In the genomic region with DNA sequence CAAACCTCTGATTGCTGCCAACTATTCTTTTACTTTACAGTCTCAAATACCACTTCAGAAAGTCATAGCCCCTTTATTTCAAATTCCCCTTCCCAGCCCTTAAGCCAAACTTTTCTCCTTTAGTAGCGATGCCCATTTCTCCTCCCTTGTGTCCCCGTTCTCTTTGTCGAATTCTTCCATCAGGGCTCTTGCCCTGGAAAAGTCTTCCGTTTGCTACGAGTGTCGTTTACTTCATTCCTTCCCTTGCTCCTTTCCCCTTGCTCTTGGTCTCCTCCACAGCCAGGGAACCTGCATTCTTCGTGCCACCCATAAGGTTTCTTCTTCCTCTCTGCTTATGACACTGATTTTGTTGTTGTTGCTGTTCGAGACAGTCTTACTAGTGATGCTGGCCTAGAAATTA, we compare ENCODE assay signal across 8 mouse cellular contexts. TPM values are rescaled to one million over a fixed set of nuclear protein-coding genes. Genes with fewer than 3 reads are reported as not detected.
DNase-seq lines count a peak whose midpoint lies in the region; ATAC-seq and TF ChIP-seq lines count a peak whose summit lies in the region.

No protein-coding gene starts in this region.

- H3K4me3 ChIP-seq in layer of hippocampus, adult 2 months: peak overlapping the region; percentile 97
- peak overlapping the region; percentile 94 for H3K4me3 ChIP-seq in brown adipose tissue, adult 24 weeks (ENCODE audit: insufficient read depth, low read depth, low read length)
- peak overlapping the region; percentile 98 for H3K4me3 ChIP-seq in hindbrain, embryonic 15.5 days
- peak overlapping the region; percentile 99 for H3K4me3 ChIP-seq in myocyte

- H3K9ac ChIP-seq in hindbrain, embryonic 15.5 days: peak overlapping the region; percentile 79

- no peaks in the 10 kb centered on the region for H3K9me3 ChIP-seq in hindbrain, embryonic 15.5 days

- no peak for TF ChIP-seq POLR2A in myocyte (IDR thresholded peaks at IDR 0.05; ENCODE audit: insufficient read length, low read depth)

- H3K27me3 ChIP-seq in hindbrain, embryonic 15.5 days: no peaks in the 10 kb centered on the region
- no peaks in the 10 kb centered on the region for H3K27me3 ChIP-seq in myocyte (ENCODE audit: control insufficient read depth, insufficient read depth, insufficient read length)

- no peak for TF ChIP-seq CTCF in layer of hippocampus, adult 2 months (conservative IDR thresholded peaks at IDR 0.05)

- WGBS in hindbrain, embryonic 15.5 days: 6% methylated on average over 8 of the region's 8 CpGs

- H3K79me2 ChIP-seq in myocyte (ENCODE audit: control insufficient read depth, insufficient read depth): peaks cover 77% of the 10 kb centered on the region

- peaks cover 9% of the 10 kb centered on the region for H3K4me1 ChIP-seq in brown adipose tissue, adult 24 weeks (ENCODE audit: control insufficient read depth, insufficient read depth, insufficient read length, low read length)
- H3K4me1 ChIP-seq in hindbrain, embryonic 15.5 days (replicated peaks): peaks cover 39% of the 10 kb centered on the region

- no peak for DNase-seq in layer of hippocampus, adult 2 months (ENCODE audit: low spot score in 2 of 2)
- no peak for DNase-seq in layer of hippocampus, postnatal 14 days (ENCODE audit: low spot score in 2 of 2)
- DNase-seq in frontal cortex, adult 2 months (ENCODE audit: extremely low spot score in 1 of 2, low spot score in 1 of 2): no peak

- peak overlapping the region; percentile 46 for H3ac ChIP-seq in myocyte (ENCODE audit: control insufficient read depth, insufficient read length)

- no peak for ATAC-seq in hindbrain, embryonic 15.5 days (ENCODE audit: low FRiP score, low read depth)
- ATAC-seq in megakaryocyte progenitor cell, adult 5-6 weeks (replicated peaks; ENCODE audit: poor library complexity): no peak
- no peak for ATAC-seq in erythroid progenitor cell, adult 5-6 weeks (replicated peaks; ENCODE audit: low FRiP score, poor library complexity, severe bottlenecking)

- H3K4me2 ChIP-seq in hindbrain, embryonic 15.5 days: peak overlapping the region; percentile 96
- H3K4me2 ChIP-seq in myocyte (ENCODE audit: low read depth): peak overlapping the region; percentile 91

- H3K27ac ChIP-seq in layer of hippocampus, adult 2 months: peak overlapping the region; percentile 92
- H3K27ac ChIP-seq in brown adipose tissue, adult 24 weeks (replicated peaks; ENCODE audit: low read depth, low read length): peak overlapping the region; percentile 56; the same call in 1 of the 2 replicates
- H3K27ac ChIP-seq in hindbrain, embryonic 15.5 days (replicated peaks): peak overlapping the region; percentile 90

- H3K36me3 ChIP-seq in hindbrain, embryonic 15.5 days: peaks cover 23% of the 10 kb centered on the region
- peaks cover 18% of the 10 kb centered on the region for H3K36me3 ChIP-seq in myocyte (ENCODE audit: control insufficient read depth, insufficient read depth)

TF ChIP-seq in myocyte, 11 proteins besides CTCF, POLR2A, EP300 and RAD21:
- TF ChIP-seq CEBPB (IDR thresholded peaks at IDR 0.05; ENCODE audit: insufficient read depth, poor library complexity, severe bottlenecking) (no peak), POLR2AphosphoS2 (IDR thresholded peaks at IDR 0.05; ENCODE audit: insufficient read length, low read depth) (no peak), SRF (IDR thresholded peaks at IDR 0.05; ENCODE audit: control insufficient read depth, insufficient read length, low read depth) (no peak), USF1 (IDR thresholded peaks at IDR 0.05; ENCODE audit: low read depth) (no peak), MAX (IDR thresholded peaks at IDR 0.05; ENCODE audit: low read depth) (no peak), TCF12 (IDR thresholded peaks at IDR 0.05; ENCODE audit: insufficient read depth, poor library complexity, severe bottlenecking) (no peak), E2F4 (IDR thresholded peaks at IDR 0.05; ENCODE audit: insufficient read depth) (no peak), REST (IDR thresholded peaks at IDR 0.05; ENCODE audit: insufficient read depth, insufficient read length) (no peak), MYOG (IDR thresholded peaks at IDR 0.05; ENCODE audit: control insufficient read depth in 1 of 3, insufficient read depth in 1 of 3, insufficient read length in 2 of 3, low read depth in 2 of 3) (no peak), TCF3 (IDR thresholded peaks at IDR 0.05; ENCODE audit: insufficient read length, low read depth) (no peak), MYOD1 (IDR thresholded peaks at IDR 0.05; ENCODE audit: control insufficient read depth in 1 of 3, insufficient read length in 2 of 3, low read depth in 2 of 3) (no peak)

RNA-seq across cellular contexts. Expression of gene Mettl6, which starts 0.7 kb away (rescaled TPM):
- total RNA-seq in layer of hippocampus, adult 2 months (2021): 10 to 100 TPM; 32.4 to 35.0 TPM
- 10 to 100 TPM; 27.6 to 28.5 TPM for total RNA-seq in layer of hippocampus, postnatal 14 days (2021)
- 16.9 TPM in 2 replicates for polyA plus RNA-seq in brown adipose tissue, adult 24 weeks (2012; ENCODE audit: insufficient read depth, insufficient read length, missing spikeins)
- 37.9 and 43.9 TPM in 2 replicates for polyA plus RNA-seq in hindbrain, embryonic 15.5 days (2015; fragmentation: Nextera tagmentation; extraction: Ambion mirVana)
- 15.1 TPM for polyA plus RNA-seq in myocyte (2012; fragmentation: generic; extraction: Trizol)
- 45.4 and 47.6 TPM in 2 replicates for total RNA-seq in megakaryocyte progenitor cell, adult 5-6 weeks (2015)
- total RNA-seq in megakaryocyte progenitor cell, adult 5-6 weeks (2017): 85.2 and 126 TPM in 2 replicates
- total RNA-seq in erythroid progenitor cell, adult 5-6 weeks (2015; ENCODE audit: low replicate concordance): 16.2 and 26.8 TPM in 2 replicates
- total RNA-seq in erythroid progenitor cell, adult 5-6 weeks (2017; ENCODE audit: low replicate concordance): 20.2 and 83.3 TPM in 2 replicates
- polyA plus RNA-seq in frontal cortex, adult 2 months (2012; rRNA removed): 19.6 and 20.3 TPM in 2 replicates

RNA-seq across cellular contexts. Expression of gene Eaf1, which starts 1.3 kb away (rescaled TPM):
- 10 to 100 TPM; 13.7 to 19.4 TPM for total RNA-seq in layer of hippocampus, adult 2 months (2021)
- total RNA-seq in layer of hippocampus, postnatal 14 days (2021): 10 to 100 TPM; 12.6 to 13.0 TPM
- 8.2 and 8.6 TPM in 2 replicates for polyA plus RNA-seq in brown adipose tissue, adult 24 weeks (2012; ENCODE audit: insufficient read depth, insufficient read length, missing spikeins)
- polyA plus RNA-seq in hindbrain, embryonic 15.5 days (2015; fragmentation: Nextera tagmentation; extraction: Ambion mirVana): 8.1 and 9.8 TPM in 2 replicates
- 18.4 TPM for polyA plus RNA-seq in myocyte (2012; fragmentation: generic; extraction: Trizol)
- 28.3 and 30.7 TPM in 2 replicates for total RNA-seq in megakaryocyte progenitor cell, adult 5-6 weeks (2015)
- 25.3 and 34.4 TPM in 2 replicates for total RNA-seq in megakaryocyte progenitor cell, adult 5-6 weeks (2017)
- 21.0 and 22.0 TPM in 2 replicates for total RNA-seq in erythroid progenitor cell, adult 5-6 weeks (2015; ENCODE audit: low replicate concordance)
- 32.3 and 41.6 TPM in 2 replicates for total RNA-seq in erythroid progenitor cell, adult 5-6 weeks (2017; ENCODE audit: low replicate concordance)
- 12.6 and 13.7 TPM in 2 replicates for polyA plus RNA-seq in frontal cortex, adult 2 months (2012; rRNA removed)

RNA-seq across cellular contexts. Expression of gene Sh3bp5, which starts 59.7 kb away (rescaled TPM):
- 100 to 1,000 TPM; 147 to 158 TPM for total RNA-seq in layer of hippocampus, adult 2 months (2021)
- 100 to 1,000 TPM; 137 to 160 TPM for total RNA-seq in layer of hippocampus, postnatal 14 days (2021)
- 65.9 and 67.5 TPM in 2 replicates for polyA plus RNA-seq in brown adipose tissue, adult 24 weeks (2012; ENCODE audit: insufficient read depth, insufficient read length, missing spikeins)
- polyA plus RNA-seq in hindbrain, embryonic 15.5 days (2015; fragmentation: Nextera tagmentation; extraction: Ambion mirVana): 131 and 144 TPM in 2 replicates
- polyA plus RNA-seq in myocyte (2012; fragmentation: generic; extraction: Trizol): 29.5 TPM
- 4.5 and 6.2 TPM in 2 replicates for total RNA-seq in megakaryocyte progenitor cell, adult 5-6 weeks (2015)
- 3.6 and 5.2 TPM in 2 replicates for total RNA-seq in megakaryocyte progenitor cell, adult 5-6 weeks (2017)
- 6.8 and 9.6 TPM in 2 replicates for total RNA-seq in erythroid progenitor cell, adult 5-6 weeks (2015; ENCODE audit: low replicate concordance)
- total RNA-seq in erythroid progenitor cell, adult 5-6 weeks (2017; ENCODE audit: low replicate concordance): 3.9 and 6.7 TPM in 2 replicates
- polyA plus RNA-seq in frontal cortex, adult 2 months (2012; rRNA removed): 38.4 and 44.0 TPM in 2 replicates

Comparison
In these comparisons a context has a peak if more than half of its experiments do, and no peak if none do; other contexts are left out.
1. RNA of gene Sh3bp5, which starts 59.7 kb away (total RNA-seq): 137 to 160 TPM in layer of hippocampus, postnatal 14 days and 147 to 158 TPM in layer of hippocampus, adult 2 months; 3.9 to 9.6 TPM in erythroid progenitor cell, adult 5-6 weeks and 3.6 to 6.2 TPM in megakaryocyte progenitor cell, adult 5-6 weeks; every median in the first group is over 10 times any median in the second.
2. Peak in every context shown above with its lines, with median percentiles within 50 percentile points of each other: H3K27ac ChIP-seq and H3K4me3 ChIP-seq.